Mouse (Mus musculus) cortical plate, adult 2 months (tissue): ENCODE data around the gene Hic2.

Experiments used
- CTCF ChIP-seq: fragments of 200-500 bp; IDR thresholded peaks from 2 replicates; pipeline ENCODE4 v1.5.1; 2011; ENCODE audit warnings: mild to moderate bottlenecking, control low read depth, low read length; ENCODE audit not compliant: insufficient read depth; ENCODE audit errors: extremely low read depth
- POLR2A ChIP-seq: fragments of 200-500 bp; IDR thresholded peaks from 2 replicates; pipeline ENCODE4 v1.6.1; 2011; ENCODE audit warnings: mild to moderate bottlenecking, low read length, control low read depth; ENCODE audit not compliant: insufficient read depth; ENCODE audit errors: extremely low read depth

DNA sequence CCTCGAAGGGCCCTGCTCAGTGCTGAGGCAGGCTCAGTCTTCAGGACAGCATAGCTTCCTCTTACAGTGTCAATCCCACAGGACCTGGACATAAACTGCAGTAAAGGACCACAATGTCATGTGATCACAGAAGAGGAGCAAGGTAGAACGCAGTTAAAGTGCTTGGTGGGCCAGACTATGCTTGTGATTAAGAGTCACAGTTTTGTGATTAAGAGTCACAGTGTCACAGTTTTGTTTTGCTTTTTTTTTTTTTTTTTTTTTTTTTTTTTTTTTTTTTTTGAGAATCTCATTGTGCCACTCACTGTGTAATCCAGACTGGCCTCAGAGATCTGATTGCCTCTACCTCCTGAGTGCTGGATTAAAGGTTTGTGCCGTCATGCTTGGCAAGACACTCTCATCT lies 32.7 kb downstream of the Hic2 start:
- TF ChIP-seq CTCF = no peak
- TF ChIP-seq POLR2A = no peak
